Mouse (Mus musculus): ENCODE results near the gene Gm28043.
"Not testable (repeated sequence)": the region's sequence is repeated elsewhere in the genome, so short reads cannot be mapped to it uniquely, and the experiment has no call there.

Gene Gm28043

GRCm38 (mm10) chr17:29711745-29712431 is 97.2 kb downstream of the Gm28043 start:
- DNase-seq (ENCODE audit: low spot score), result no peak

- DNase-seq (ENCODE audit: low spot score), result no peak
Measured at GRCm38 (mm10) chr17:29712565-29712964, 97.9 kb downstream of the Gm28043 start.

- DNase-seq (ENCODE audit: low spot score), result not testable (repeated sequence)
Measured at GRCm38 (mm10) chr17:29713734-29714133, 99.1 kb downstream of the Gm28043 start.

DNA sequence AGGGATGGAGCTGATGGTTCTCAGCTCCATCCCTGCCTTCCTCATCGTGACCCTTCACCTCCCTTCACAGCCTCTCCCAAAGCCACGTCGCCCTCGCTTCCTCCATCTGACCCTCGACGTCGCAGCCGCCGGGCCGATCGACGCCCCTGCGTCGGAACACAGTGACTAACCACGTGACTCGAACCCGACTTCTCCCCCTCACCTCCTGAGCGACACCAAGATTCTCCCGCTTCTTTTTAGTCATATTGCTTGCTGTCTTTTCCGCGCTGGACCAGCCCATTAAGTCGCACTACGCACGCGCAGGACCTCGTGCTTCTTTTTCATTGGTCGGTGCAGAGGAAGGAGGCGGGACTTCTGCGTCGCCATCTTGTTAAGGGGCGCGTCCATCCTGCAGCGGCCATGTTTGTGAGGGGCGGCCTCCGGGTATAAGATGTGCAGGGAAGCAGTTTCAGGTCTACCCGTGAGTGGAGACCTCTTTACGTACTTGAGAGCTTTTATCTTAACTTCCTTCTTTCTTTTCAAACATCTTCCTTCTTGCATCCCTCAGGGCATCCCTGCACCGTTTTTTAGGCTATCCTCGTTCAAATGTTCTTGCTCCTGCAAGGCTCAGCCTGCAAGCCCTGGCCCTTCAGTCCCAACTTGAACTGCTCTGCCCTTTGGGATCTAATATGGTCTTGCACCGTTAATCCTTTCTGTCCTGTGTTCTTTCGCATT is 102.2 kb downstream of the Gm28043 start, which contains the start of gene Ccdc167:
Gene Ccdc167 (minus strand): TSS at position 313 of the 714 bp plus-strand sequence.
- DNase-seq (ENCODE audit: low spot score), result peak; percentile 94

DNA sequence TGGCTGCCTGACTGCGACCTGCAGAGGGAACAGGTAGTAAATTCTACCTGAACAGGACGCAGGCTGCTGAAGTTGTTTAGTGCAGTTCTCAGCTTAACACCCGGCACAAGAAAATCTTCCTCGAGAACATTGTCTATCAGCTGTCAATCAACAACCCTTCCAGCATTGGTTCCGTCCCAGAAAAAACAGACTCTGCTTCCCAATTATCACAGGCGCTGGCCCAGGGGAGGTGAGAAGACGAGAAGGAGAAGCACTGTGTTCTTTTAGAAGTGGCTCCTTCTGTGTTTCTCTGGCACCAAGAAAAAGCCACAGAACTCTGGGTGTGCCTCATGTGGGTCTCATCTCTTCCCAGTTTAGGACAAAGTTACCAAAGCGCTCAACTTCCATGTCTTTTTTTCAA is 104.0 kb downstream of the Gm28043 start:
- DNase-seq (ENCODE audit: low spot score), result no peak

- DNase-seq (ENCODE audit: low spot score), result no peak
Measured at GRCm38 (mm10) chr17:29719628-29720575, 105.2 kb downstream of the Gm28043 start.

GRCm38 (mm10) chr17:29720755-29721365 is 106.2 kb downstream of the Gm28043 start:
- no peak for DNase-seq (ENCODE audit: low spot score)

- DNase-seq (ENCODE audit: low spot score), result no peak
Measured at GRCm38 (mm10) chr17:29724610-29725009, 109.9 kb downstream of the Gm28043 start.

DNA sequence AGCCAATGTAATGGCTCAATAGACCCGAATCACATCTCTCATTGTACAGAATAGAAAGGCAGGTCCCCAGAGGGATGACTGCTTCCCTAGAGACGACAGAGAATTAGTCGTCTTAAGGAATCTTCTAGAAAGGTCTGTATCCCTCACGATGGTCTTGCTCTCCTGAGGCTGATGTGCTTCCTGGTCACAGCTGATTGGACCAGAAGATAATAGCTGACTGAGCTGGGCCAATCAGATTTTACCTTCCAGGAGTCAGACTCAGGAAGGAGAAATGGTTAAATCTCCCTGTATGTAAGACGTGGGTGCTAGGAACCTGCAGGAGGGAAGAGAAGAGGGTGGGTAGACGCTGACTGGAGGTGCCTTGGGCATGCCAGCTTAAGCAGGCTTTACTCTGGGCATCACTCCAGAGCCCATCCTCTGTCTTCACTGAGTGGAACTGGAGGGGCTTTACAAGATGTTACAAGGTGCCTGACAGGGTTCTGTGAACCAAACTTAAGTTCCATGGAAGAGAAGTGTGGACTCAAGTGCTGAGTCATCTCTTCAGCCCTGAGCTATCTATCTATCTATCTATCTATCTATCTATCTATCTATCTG is 110.4 kb downstream of the Gm28043 start:
- DNase-seq (ENCODE audit: low spot score), result no peak

GRCm38 (mm10) chr17:29728082-29728481 is 113.4 kb downstream of the Gm28043 start:
- DNase-seq (ENCODE audit: low spot score), result no peak

GRCm38 (mm10) chr17:29730510-29731265 is 116.0 kb downstream of the Gm28043 start:
- DNase-seq (ENCODE audit: low spot score), result no peak

GRCm38 (mm10) chr17:29731266-29731952 is 116.7 kb downstream of the Gm28043 start:
- DNase-seq (ENCODE audit: low spot score), result no peak

- no peak for DNase-seq (ENCODE audit: low spot score)
Measured at GRCm38 (mm10) chr17:29731953-29732325, 117.3 kb downstream of the Gm28043 start.

GRCm38 (mm10) chr17:29732522-29732921 is 117.8 kb downstream of the Gm28043 start:
- no peak for DNase-seq (ENCODE audit: low spot score)

DNA sequence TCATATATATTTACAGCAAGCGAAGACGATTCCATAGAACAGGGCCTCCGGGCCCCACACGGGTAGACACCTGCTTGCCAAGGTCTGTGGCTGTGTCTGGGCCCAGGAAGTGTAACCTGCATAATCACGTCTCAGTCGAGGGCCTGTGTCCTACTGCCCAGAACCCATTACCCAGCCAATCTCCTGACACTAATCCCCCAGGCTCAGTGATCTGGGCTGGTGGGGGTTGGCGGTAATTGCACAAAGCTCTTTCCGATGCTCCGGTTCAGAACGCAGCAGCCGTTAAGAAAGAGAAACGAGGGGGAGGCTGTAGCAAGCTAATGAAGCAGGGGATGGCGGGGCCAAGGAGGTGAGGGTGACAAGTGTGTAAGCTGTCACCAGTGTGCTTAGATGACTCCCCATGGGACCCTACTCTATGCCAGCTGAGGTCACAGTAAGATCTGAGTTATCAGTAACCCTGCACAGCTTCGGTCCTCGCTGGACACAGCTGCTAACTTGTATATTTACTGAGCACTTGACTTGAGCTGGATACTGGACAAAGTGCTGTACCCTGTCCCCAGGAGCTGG is 121.9 kb downstream of the Gm28043 start:
- no peak for DNase-seq (ENCODE audit: low spot score)

GRCm38 (mm10) chr17:29737849-29738804 is 123.5 kb downstream of the Gm28043 start:
- no peak for DNase-seq (ENCODE audit: low spot score)

GRCm38 (mm10) chr17:29747466-29747865 is 132.8 kb downstream of the Gm28043 start:
- no peak for DNase-seq (ENCODE audit: low spot score)
